Mouse (Mus musculus): ENCODE data around the gene Gm30191.

- TF ChIP-seq POLR2A (IDR thresholded peaks at IDR 0.05; ENCODE audit: borderline replicate concordance, extremely low read depth, insufficient read depth, insufficient read length, poor library complexity, severe bottlenecking) (no peak), CTCF (IDR thresholded peaks at IDR 0.05; ENCODE audit: borderline replicate concordance, extremely low read depth, insufficient read depth, insufficient read length) (no peak)
Observed at GRCm38 (mm10) chr4:134243516-134244250, 3.1 kb upstream of the Gm30191 start, which contains the start of gene E130218I03Rik.
